Mouse (Mus musculus) MEL (cell line): ENCODE results near the gene Trio. TPM values are rescaled to one million over a fixed set of nuclear protein-coding genes. Genes with fewer than 3 reads are reported as not detected.

ENCODE experiments used
- DNase-seq: peaks from one replicate; pipeline ENCODE4 v3.0.0; 2011; ENCODE audit warnings: low read depth, low spot score
- H3K27ac ChIP-seq: 2 replicates; pipeline ENCODE4 v1.5.1; 2012; ENCODE audit warnings: low read depth, mild to moderate bottlenecking, control low read depth, low read length, moderate library complexity; ENCODE audit not compliant: control insufficient read depth
- H3K27me3 ChIP-seq, 2 experiments: fragments of 150-350 bp in 1 of 2; sonication (generic) in 1 of 2; 2 replicates each; pipeline ENCODE4 v1.6.1; 2012; ENCODE audit warnings: low read length in 2 of 2, mild to moderate bottlenecking in 2 of 2, improper control_type of control experiment in 1 of 2, moderate library complexity in 1 of 2; ENCODE audit not compliant: insufficient read depth in 2 of 2, control insufficient read depth in 1 of 2
- H3K36me3 ChIP-seq, 2 experiments: 2 replicates each; pipeline ENCODE4 v1.6.1; 2012 to 2014; ENCODE audit warnings: low read length in 2 of 2, improper control_type of control experiment in 1 of 2, inconsistent platforms in 1 of 2, mild to moderate bottlenecking in 1 of 2; ENCODE audit not compliant: insufficient read depth in 2 of 2, control insufficient read depth in 1 of 2
- H3K4me1 ChIP-seq, 2 experiments: fragments of 150-350 bp in 1 of 2; sonication (generic) in 1 of 2; 2 replicates each; pipeline ENCODE4 v1.6.1; 2012; ENCODE audit warnings: low read length in 2 of 2, improper control_type of control experiment in 1 of 2, mild to moderate bottlenecking in 1 of 2; ENCODE audit not compliant: insufficient read depth in 2 of 2, control insufficient read depth in 1 of 2
- H3K4me3 ChIP-seq, 2 experiments: fragments of 150-350 bp in 1 of 2; sonication (generic) in 1 of 2; 2 replicates each; pipeline ENCODE4 v1.5.1; 2012; ENCODE audit warnings: low read depth in 2 of 2, low read length in 2 of 2, mild to moderate bottlenecking in 2 of 2, moderate library complexity in 2 of 2, control low read depth in 1 of 2, improper control_type of control experiment in 1 of 2; ENCODE audit not compliant: control insufficient read depth in 1 of 2, insufficient read depth in 1 of 2
- H3K79me2 ChIP-seq: 2 replicates; pipeline ENCODE4 v1.6.1; 2012; ENCODE audit warnings: mild to moderate bottlenecking, low read length, moderate library complexity; ENCODE audit not compliant: control insufficient read depth, poor library complexity, insufficient read depth
- H3K9ac ChIP-seq: 2 replicates; pipeline ENCODE4 v1.6.1; 2012; ENCODE audit warnings: low read depth, mild to moderate bottlenecking, control low read depth, low read length, moderate library complexity; ENCODE audit not compliant: control insufficient read depth, poor library complexity, severe bottlenecking
- H3K9me3 ChIP-seq: fragments of 150-350 bp; sonication (generic); replicated peaks from 2 replicates; pipeline ENCODE4 v1.6.1; 2012; ENCODE audit warnings: mild to moderate bottlenecking, low read length, improper control_type of control experiment, moderate library complexity; ENCODE audit not compliant: insufficient read depth
- BHLHE40 ChIP-seq: IDR thresholded peaks from 2 replicates; pipeline ENCODE4 v1.6.1; 2012; ENCODE audit warnings: low read depth, mild to moderate bottlenecking, inconsistent platforms, low read length, improper control_type of control experiment, borderline replicate concordance
- CHD1 ChIP-seq: IDR thresholded peaks from 2 replicates; pipeline ENCODE4 v1.6.1; 2012; ENCODE audit warnings: low read depth, mild to moderate bottlenecking, inconsistent platforms, low read length, improper control_type of control experiment
- CHD2 ChIP-seq: IDR thresholded peaks from 2 replicates; pipeline ENCODE4 v1.6.1; 2011; ENCODE audit warnings: low read length, improper control_type of control experiment
- CTCF ChIP-seq, 3 experiments: IDR thresholded peaks in 2 of 3; conservative IDR thresholded peaks in 1 of 3; 2 replicates each; pipeline ENCODE4 v1.5.1; 2011 to 2012; ENCODE audit warnings: low read length in 3 of 3, low read depth in 2 of 3, mild to moderate bottlenecking in 2 of 3, improper control_type of control experiment in 1 of 3, inconsistent platforms in 1 of 3, mixed read lengths in 1 of 3, moderate library complexity in 1 of 3; ENCODE audit not compliant: control insufficient read depth in 1 of 3, insufficient read depth in 1 of 3, poor library complexity in 1 of 3, severe bottlenecking in 1 of 3
- E2F4 ChIP-seq: IDR thresholded peaks from 2 replicates; pipeline ENCODE4 v1.6.1; 2011; ENCODE audit warnings: low read depth, low read length, improper control_type of control experiment, borderline replicate concordance
- EP300 ChIP-seq, 2 experiments: IDR thresholded peaks; 2 replicates each; pipeline ENCODE4 v1.6.1; 2011; ENCODE audit warnings: improper control_type of control experiment in 2 of 2, low read length in 2 of 2, low read depth in 1 of 2, mild to moderate bottlenecking in 1 of 2
- GABPA ChIP-seq: IDR thresholded peaks from 2 replicates; pipeline ENCODE4 v1.6.1; 2012; ENCODE audit warnings: low read depth, mild to moderate bottlenecking, inconsistent platforms, low read length, improper control_type of control experiment, moderate library complexity
- HCFC1 ChIP-seq: IDR thresholded peaks from 2 replicates; pipeline ENCODE4 v1.6.1; 2012; ENCODE audit warnings: low read depth, mild to moderate bottlenecking, inconsistent platforms, low read length, improper control_type of control experiment, moderate library complexity
- JUND ChIP-seq: IDR thresholded peaks from 2 replicates; pipeline ENCODE4 v1.6.1; 2011; ENCODE audit warnings: low read depth, mild to moderate bottlenecking, improper control_type of control experiment, low read length
- MXI1 ChIP-seq: IDR thresholded peaks from 2 replicates; pipeline ENCODE4 v1.6.1; 2011; ENCODE audit warnings: mild to moderate bottlenecking, low read depth, low read length, improper control_type of control experiment
- MYC ChIP-seq: IDR thresholded peaks from 2 replicates; pipeline ENCODE4 v1.6.1; 2011; ENCODE audit warnings: low read depth, mild to moderate bottlenecking, low read length, improper control_type of control experiment, moderate library complexity
- POLR2AphosphoS5 ChIP-seq: IDR thresholded peaks from 2 replicates; pipeline ENCODE4 v1.6.1; 2012; ENCODE audit warnings: low read depth, borderline replicate concordance, mild to moderate bottlenecking, inconsistent platforms, low read length, moderate library complexity, mixed read lengths
- RAD21 ChIP-seq: IDR thresholded peaks from 2 replicates; pipeline ENCODE4 v1.6.1; 2011; ENCODE audit warnings: mild to moderate bottlenecking, low read depth, low read length, improper control_type of control experiment
- RCOR1 ChIP-seq: IDR thresholded peaks from 2 replicates; pipeline ENCODE4 v1.6.1; 2012; ENCODE audit warnings: low read depth, mild to moderate bottlenecking, inconsistent platforms, low read length, improper control_type of control experiment
- SIN3A ChIP-seq: IDR thresholded peaks from 2 replicates; pipeline ENCODE4 v1.6.1; 2012; ENCODE audit warnings: low read length, improper control_type of control experiment, inconsistent platforms
- SMC3 ChIP-seq: IDR thresholded peaks from 2 replicates; pipeline ENCODE4 v1.6.1; 2011; ENCODE audit warnings: low read depth, low read length, improper control_type of control experiment
- TCF12 ChIP-seq: IDR thresholded peaks from 2 replicates; pipeline ENCODE4 v1.6.1; 2014; ENCODE audit warnings: low read depth, mild to moderate bottlenecking, inconsistent platforms, low read length, improper control_type of control experiment, moderate library complexity
- UBTF ChIP-seq: IDR thresholded peaks from 2 replicates; pipeline ENCODE4 v1.6.1; 2012; ENCODE audit warnings: low read depth, mild to moderate bottlenecking, inconsistent platforms, low read length, improper control_type of control experiment, moderate library complexity, borderline replicate concordance; ENCODE audit not compliant: insufficient read depth
- USF2 ChIP-seq, 2 experiments: IDR thresholded peaks; 2 replicates each; pipeline ENCODE4 v1.6.1; 2011 to 2012; ENCODE audit warnings: improper control_type of control experiment in 2 of 2, low read length in 2 of 2, borderline replicate concordance in 1 of 2, inconsistent platforms in 1 of 2, low read depth in 1 of 2, mild to moderate bottlenecking in 1 of 2; ENCODE audit not compliant: insufficient read depth in 1 of 2
- ZC3H11A ChIP-seq: IDR thresholded peaks from 2 replicates; pipeline ENCODE4 v1.6.1; 2012; ENCODE audit warnings: low read depth, mild to moderate bottlenecking, inconsistent platforms, low read length, improper control_type of control experiment
- polyA plus RNA-seq, 2 experiments: library from polyadenylated mRNA; stranded (reverse) in 1 of 2; unstranded in 1 of 2; fragments of >175 nt in 1 of 2; fragments of >200 nt in 1 of 2; gene quantifications; 2 replicates each; pipeline versions ENCODE4 v1.2.1 to v1.2.4; 2012; ENCODE audit warnings: low replicate concordance in 2 of 2, low read depth in 1 of 2; ENCODE audit not compliant: insufficient read length in 2 of 2, insufficient read depth in 1 of 2, missing spikeins in 1 of 2
- total RNA-seq: library from RNA; depleted of rRNA; stranded (reverse); fragments of 300-350 nt; gene quantifications from 2 replicates; pipeline ENCODE4 v1.2.3, GENCODE M21; 2012

Trio gene
- total and polyA plus RNA-seq, 3 experiments, result 0.91 to 1.1 TPM; not detected in 1

GRCm38 (mm10) chr15:27823581-27823980 lies 202.1 kb downstream of the Trio start:
- DNase-seq, result peak; percentile 20
- H3K36me3 ChIP-seq, result no peaks in the 10 kb centered on the region
- no peaks in the 10 kb centered on the region for H3K4me1 ChIP-seq
- H3K79me2 ChIP-seq, result no peaks in the 10 kb centered on the region
- TF ChIP-seq RAD21, result peak; percentile 49
- peak; percentile 74 for TF ChIP-seq SMC3
- TF ChIP-seq CTCF (IDR thresholded peaks at IDR 0.05 in 2 of 3, conservative IDR thresholded peaks at IDR 0.05 in 1 of 3; ENCODE audit: control insufficient read depth in 1 of 3, insufficient read depth in 1 of 3, low read depth in 2 of 3, low read length in 3 of 3, poor library complexity in 1 of 3, severe bottlenecking in 1 of 3), result peak; percentile 33 to 69 (median 40)
- TF ChIP-seq ZC3H11A, result peak; percentile 49; the same call in 1 of the 2 replicates
- TF ChIP-seq TCF12, result no peak
- no peak for TF ChIP-seq SIN3A
- no peak overlapping the region for H3K9ac ChIP-seq
- no peak overlapping the region for H3K4me3 ChIP-seq
- no peaks in the 10 kb centered on the region for H3K27me3 ChIP-seq
- H3K9me3 ChIP-seq, result no peaks in the 10 kb centered on the region
- H3K27ac ChIP-seq, result no peak overlapping the region

- no peak for DNase-seq
- Histone ChIP-seq H3K27me3 (no peaks in the 10 kb centered on the region), H3K27ac (no peak overlapping the region), H3K4me3 (no peak overlapping the region), H3K36me3 (no peaks in the 10 kb centered on the region), H3K79me2 (no peaks in the 10 kb centered on the region), H3K9me3 (no peaks in the 10 kb centered on the region), H3K9ac (no peak overlapping the region), H3K4me1 (no peaks in the 10 kb centered on the region)
- no peak for TF ChIP-seq BHLHE40
- no peak for TF ChIP-seq SIN3A
- no peak for TF ChIP-seq E2F4
- no peak for TF ChIP-seq GABPA
- TF ChIP-seq MXI1, result no peak
- no peak for TF ChIP-seq EP300 (IDR thresholded peaks at IDR 0.05; ENCODE audit: low read depth in 1 of 2, low read length in 2 of 2)
- TF ChIP-seq MYC, result no peak
- TF ChIP-seq JUND, result no peak
- TF ChIP-seq SMC3, result no peak
- TF ChIP-seq CHD1, result no peak
- TF ChIP-seq HCFC1, result no peak
- TF ChIP-seq TCF12, result no peak
- no peak for TF ChIP-seq RCOR1
- TF ChIP-seq CHD2, result no peak
- TF ChIP-seq POLR2AphosphoS5, result no peak
- TF ChIP-seq UBTF, result no peak
- TF ChIP-seq USF2 (IDR thresholded peaks at IDR 0.05; ENCODE audit: borderline replicate concordance in 1 of 2, insufficient read depth in 1 of 2, low read depth in 1 of 2, low read length in 2 of 2), result no peak
Observed at GRCm38 (mm10) chr15:27822461-27822860, 203.2 kb downstream of the Trio start.
